Mouse (Mus musculus): ENCODE measurements around the gene Xrcc4. TPM values are rescaled to one million over a fixed set of nuclear protein-coding genes. Genes with fewer than 3 reads are reported as not detected.

Gene Xrcc4
- polyA plus RNA-seq, 1 experiment = 0.27 TPM

GRCm38 (mm10) chr13:89797721-89798120 lies 291.7 kb downstream of the Xrcc4 start:
- Histone ChIP-seq H3K36me3 (ENCODE audit: control insufficient read depth, insufficient read depth, low read length) (no peaks in the 10 kb centered on the region), H3K27ac (ENCODE audit: insufficient read depth, low read depth, low read length) (no peak overlapping the region), H3K27me3 (ENCODE audit: control insufficient read depth, insufficient read depth, low read length) (no peaks in the 10 kb centered on the region), H3K4me1 (ENCODE audit: control insufficient read depth, insufficient read depth, insufficient read length, low read length) (no peaks in the 10 kb centered on the region), H3K4me3 (ENCODE audit: low read depth, low read length) (no peak overlapping the region)
- TF ChIP-seq POLR2A (IDR thresholded peaks at IDR 0.05; ENCODE audit: low read depth, low read length) = no peak
- no peak for TF ChIP-seq CTCF (IDR thresholded peaks at IDR 0.05; ENCODE audit: extremely low read depth, insufficient read length, insufficient replicate concordance, low read depth, low read length)
- WGBS = 81% methylated on average over 3 of the region's 3 CpGs

- H3K27me3 ChIP-seq (ENCODE audit: control insufficient read depth, insufficient read depth, low read length) = no peaks in the 10 kb centered on the region
- no peak overlapping the region for H3K4me3 ChIP-seq (ENCODE audit: low read depth, low read length)
- no peaks in the 10 kb centered on the region for H3K36me3 ChIP-seq (ENCODE audit: control insufficient read depth, insufficient read depth, low read length)
- WGBS = 36% methylated on average over 5 of the region's 5 CpGs
- no peaks in the 10 kb centered on the region for H3K4me1 ChIP-seq (ENCODE audit: control insufficient read depth, insufficient read depth, insufficient read length, low read length)
- H3K27ac ChIP-seq (ENCODE audit: insufficient read depth, low read depth, low read length) = no peak overlapping the region
- no peak for TF ChIP-seq CTCF (IDR thresholded peaks at IDR 0.05; ENCODE audit: extremely low read depth, insufficient read length, insufficient replicate concordance, low read depth, low read length)
- TF ChIP-seq POLR2A (IDR thresholded peaks at IDR 0.05; ENCODE audit: low read depth, low read length) = no peak
These were observed 297.9 kb downstream of the Xrcc4 start for GRCm38 (mm10) chr13:89791475-89791874.

- WGBS = 4% methylated on average over 2 of the region's 2 CpGs
- Histone ChIP-seq H3K36me3 (ENCODE audit: control insufficient read depth, insufficient read depth, low read length) (no peaks in the 10 kb centered on the region), H3K4me1 (ENCODE audit: control insufficient read depth, insufficient read depth, insufficient read length, low read length) (no peaks in the 10 kb centered on the region), H3K27ac (ENCODE audit: insufficient read depth, low read depth, low read length) (no peak overlapping the region), H3K4me3 (ENCODE audit: low read depth, low read length) (no peak overlapping the region), H3K27me3 (ENCODE audit: control insufficient read depth, insufficient read depth, low read length) (no peaks in the 10 kb centered on the region)
- TF ChIP-seq CTCF (IDR thresholded peaks at IDR 0.05; ENCODE audit: extremely low read depth, insufficient read length, insufficient replicate concordance, low read depth, low read length) (no peak), POLR2A (IDR thresholded peaks at IDR 0.05; ENCODE audit: low read depth, low read length) (no peak)
These were observed 306.5 kb downstream of the Xrcc4 start for GRCm38 (mm10) chr13:89782886-89783285.

GRCm38 (mm10) chr13:89780276-89780675 lies 309.1 kb downstream of the Xrcc4 start:
- TF ChIP-seq CTCF (IDR thresholded peaks at IDR 0.05; ENCODE audit: extremely low read depth, insufficient read length, insufficient replicate concordance, low read depth, low read length) = no peak
- no peak for TF ChIP-seq POLR2A (IDR thresholded peaks at IDR 0.05; ENCODE audit: low read depth, low read length)
- no peaks in the 10 kb centered on the region for H3K27me3 ChIP-seq (ENCODE audit: control insufficient read depth, insufficient read depth, low read length)
- H3K36me3 ChIP-seq (ENCODE audit: control insufficient read depth, insufficient read depth, low read length) = no peaks in the 10 kb centered on the region
- WGBS = 86% methylated on average over 3 of the region's 3 CpGs
- no peak overlapping the region for H3K4me3 ChIP-seq (ENCODE audit: low read depth, low read length)
- H3K4me1 ChIP-seq (ENCODE audit: control insufficient read depth, insufficient read depth, insufficient read length, low read length) = no peaks in the 10 kb centered on the region
- H3K27ac ChIP-seq (ENCODE audit: insufficient read depth, low read depth, low read length) = no peak overlapping the region

- WGBS = 57% methylated on average over 7 of the region's 7 CpGs
- no peak overlapping the region for H3K4me3 ChIP-seq (ENCODE audit: low read depth, low read length)
- no peaks in the 10 kb centered on the region for H3K36me3 ChIP-seq (ENCODE audit: control insufficient read depth, insufficient read depth, low read length)
- H3K27me3 ChIP-seq (ENCODE audit: control insufficient read depth, insufficient read depth, low read length) = no peaks in the 10 kb centered on the region
- H3K4me1 ChIP-seq (ENCODE audit: control insufficient read depth, insufficient read depth, insufficient read length, low read length) = no peaks in the 10 kb centered on the region
- H3K27ac ChIP-seq (ENCODE audit: insufficient read depth, low read depth, low read length) = no peak overlapping the region
- TF ChIP-seq CTCF (IDR thresholded peaks at IDR 0.05; ENCODE audit: extremely low read depth, insufficient read length, insufficient replicate concordance, low read depth, low read length) = no peak
- TF ChIP-seq POLR2A (IDR thresholded peaks at IDR 0.05; ENCODE audit: low read depth, low read length) = no peak
These were observed 310.0 kb downstream of the Xrcc4 start for GRCm38 (mm10) chr13:89779208-89779911.

GRCm38 (mm10) chr13:89777764-89778163 lies 311.6 kb downstream of the Xrcc4 start:
- H3K27ac ChIP-seq (ENCODE audit: insufficient read depth, low read depth, low read length) = no peak overlapping the region
- TF ChIP-seq CTCF (IDR thresholded peaks at IDR 0.05; ENCODE audit: extremely low read depth, insufficient read length, insufficient replicate concordance, low read depth, low read length) (no peak), POLR2A (IDR thresholded peaks at IDR 0.05; ENCODE audit: low read depth, low read length) (no peak)
- H3K4me3 ChIP-seq (ENCODE audit: low read depth, low read length) = no peak overlapping the region
- no peaks in the 10 kb centered on the region for H3K4me1 ChIP-seq (ENCODE audit: control insufficient read depth, insufficient read depth, insufficient read length, low read length)
- no peaks in the 10 kb centered on the region for H3K27me3 ChIP-seq (ENCODE audit: control insufficient read depth, insufficient read depth, low read length)
- no peaks in the 10 kb centered on the region for H3K36me3 ChIP-seq (ENCODE audit: control insufficient read depth, insufficient read depth, low read length)
- 72% methylated on average over 1 of the region's 1 CpGs for WGBS

- TF ChIP-seq CTCF (IDR thresholded peaks at IDR 0.05; ENCODE audit: extremely low read depth, insufficient read length, insufficient replicate concordance, low read depth, low read length) = no peak
- no peak for TF ChIP-seq POLR2A (IDR thresholded peaks at IDR 0.05; ENCODE audit: low read depth, low read length)
- H3K27ac ChIP-seq (ENCODE audit: insufficient read depth, low read depth, low read length) = no peak overlapping the region
- WGBS = 80% methylated on average over 1 of the region's 1 CpGs
- no peaks in the 10 kb centered on the region for H3K27me3 ChIP-seq (ENCODE audit: control insufficient read depth, insufficient read depth, low read length)
- no peak overlapping the region for H3K4me3 ChIP-seq (ENCODE audit: low read depth, low read length)
- no peaks in the 10 kb centered on the region for H3K4me1 ChIP-seq (ENCODE audit: control insufficient read depth, insufficient read depth, insufficient read length, low read length)
- H3K36me3 ChIP-seq (ENCODE audit: control insufficient read depth, insufficient read depth, low read length) = no peaks in the 10 kb centered on the region
These were observed 312.3 kb downstream of the Xrcc4 start for GRCm38 (mm10) chr13:89777146-89777545.

All from small intestine, adult 2 months (tissue).